Mouse (Mus musculus) embryonic facial prominence, embryonic 14.5 days (tissue): Measurements from ENCODE around the gene Skida1. TPM values are rescaled to one million over a fixed set of nuclear protein-coding genes. Genes with fewer than 3 reads are reported as not detected.
"Not testable (repeated sequence)": the region's sequence is repeated elsewhere in the genome, so short reads cannot be mapped to it uniquely, and the experiment has no call there.

Source experiments
- ATAC-seq: fragments of 200-750 bp; cut with Nextera tagmentation; 2 replicates; pipeline ENCODE4 v1.8.0; 2017; ENCODE audit warnings: low read depth, moderate number of reproducible peaks, moderate TSS enrichment
- DNase-seq: peaks from one replicate; pipeline ENCODE4 v3.0.0-alpha.2; 2015; ENCODE audit warnings: low spot score
- H3K27ac ChIP-seq: fragments of 300-500 bp; sonication (generic); replicated peaks from 2 replicates; pipeline ENCODE4 v1.5.1; 2014; ENCODE audit warnings: low read depth, mild to moderate bottlenecking, low read length, moderate library complexity
- H3K27me3 ChIP-seq: fragments of 300-500 bp; sonication (generic); replicated peaks from 2 replicates; pipeline ENCODE4 v1.6.1; 2014; ENCODE audit warnings: low read length; ENCODE audit not compliant: control insufficient read depth, insufficient read depth
- H3K36me3 ChIP-seq: fragments of 300-500 bp; sonication (generic); 2 replicates; pipeline ENCODE4 v1.6.1; 2014; ENCODE audit warnings: low read length, mixed read lengths; ENCODE audit not compliant: control insufficient read depth, insufficient read depth
- H3K4me1 ChIP-seq: fragments of 300-500 bp; sonication (generic); 2 replicates; pipeline ENCODE4 v1.6.1; 2014; ENCODE audit warnings: antibody characterized with exemption, low read length; ENCODE audit not compliant: control insufficient read depth, insufficient read depth
- H3K4me2 ChIP-seq: fragments of 300-500 bp; sonication (generic); 2 replicates; pipeline ENCODE4 v1.6.1; 2014; ENCODE audit warnings: low read depth, mild to moderate bottlenecking, low read length, moderate library complexity, mixed read lengths
- H3K4me3 ChIP-seq: fragments of 300-500 bp; sonication (generic); 2 replicates; pipeline ENCODE4 v1.5.1; 2014; ENCODE audit warnings: low read depth, mild to moderate bottlenecking, low read length
- H3K9ac ChIP-seq: fragments of 300-500 bp; sonication (generic); 2 replicates; pipeline ENCODE4 v1.6.1; 2014; ENCODE audit warnings: low read depth, mild to moderate bottlenecking, low read length, moderate library complexity, mixed read lengths
- H3K9me3 ChIP-seq: fragments of 300-500 bp; sonication (generic); 2 replicates; pipeline ENCODE4 v1.6.1; 2016; ENCODE audit warnings: low read length; ENCODE audit not compliant: control insufficient read depth
- WGBS: fragments of 180-500 bp; shearing (Covaris S2); extraction: QIAGEN DNeasy Blood & Tissue Kit; methylation state at CpG from one replicate; pipeline ENCODE4 v1.1.7; 2014; 5-methylcytosine and 5-hydroxymethylcytosine counted together
- polyA plus RNA-seq: library from polyadenylated mRNA; unstranded; fragments of >200 nt; fragmentation: Nextera tagmentation; extraction: Ambion mirVana; gene quantifications from 2 replicates; pipeline ENCODE4 v1.2.1, GENCODE M21; 2014

Gene Skida1
- 4.0 and 5.8 TPM in 2 replicates for polyA plus RNA-seq

GRCm38 (mm10) chr2:18048453-18049075 lies at the start of gene Skida1:
Gene Skida1 (minus strand): TSS chr2:18049051.
- Histone ChIP-seq H3K4me2 (peak within 1 kb of the TSS; percentile 89), H3K9ac (peak within 1 kb of the TSS; percentile 100), H3K4me1 (peaks cover 28% of the 10 kb centered on the region), H3K9me3 (no peaks in the 10 kb centered on the region), H3K36me3 (no peaks in the 10 kb centered on the region), H3K4me3 (peak within 1 kb of the TSS; percentile 91), H3K27me3 (no peaks in the 10 kb centered on the region), H3K27ac (peak within 1 kb of the TSS; percentile 99)
- DNase-seq (peak; percentile 86), ATAC-seq (peak; percentile 27)
- under 1% methylated on average over 17 of the region's 17 CpGs for WGBS

- no peak overlapping the region for H3K4me2 ChIP-seq
- no peak overlapping the region for H3K9ac ChIP-seq
- H3K36me3 ChIP-seq: peaks cover 54% of the 10 kb centered on the region
- DNase-seq (no peak), ATAC-seq (no peak)
- H3K4me1 ChIP-seq: no peaks in the 10 kb centered on the region
- H3K27ac ChIP-seq: no peak overlapping the region
- no peaks in the 10 kb centered on the region for H3K27me3 ChIP-seq
- H3K9me3 ChIP-seq: no peaks in the 10 kb centered on the region
- H3K4me3 ChIP-seq: no peak overlapping the region
- WGBS: 50% methylated on average over 2 of the region's 2 CpGs
These were observed 47.0 kb upstream of the Skida1 start for GRCm38 (mm10) chr2:18095804-18096203.

- DNase-seq (no peak), ATAC-seq (no peak)
- no peaks in the 10 kb centered on the region for H3K9me3 ChIP-seq
- no peaks in the 10 kb centered on the region for H3K27me3 ChIP-seq
- peaks cover 54% of the 10 kb centered on the region for H3K36me3 ChIP-seq
- no peak overlapping the region for H3K4me2 ChIP-seq
- H3K9ac ChIP-seq: no peak overlapping the region
- H3K4me3 ChIP-seq: no peak overlapping the region
- no peak overlapping the region for H3K27ac ChIP-seq
- no peaks in the 10 kb centered on the region for H3K4me1 ChIP-seq
These were observed 45.5 kb upstream of the Skida1 start for GRCm38 (mm10) chr2:18094319-18094718.

- ATAC-seq (no peak), DNase-seq (no peak)
- WGBS: 85% methylated on average over 1 of the region's 1 CpGs
- Histone ChIP-seq H3K4me1 (no peaks in the 10 kb centered on the region), H3K9ac (no peak overlapping the region), H3K27me3 (no peaks in the 10 kb centered on the region), H3K27ac (no peak overlapping the region), H3K4me2 (no peak overlapping the region), H3K4me3 (no peak overlapping the region), H3K9me3 (no peaks in the 10 kb centered on the region), H3K36me3 (peaks cover 52% of the 10 kb centered on the region)
These were observed 45.0 kb upstream of the Skida1 start for GRCm38 (mm10) chr2:18093858-18094257.

GRCm38 (mm10) chr2:18087695-18088094 lies 38.8 kb upstream of the Skida1 start:
- H3K9ac ChIP-seq, H3K27ac ChIP-seq, H3K4me1 ChIP-seq, ATAC-seq, H3K27me3 ChIP-seq, DNase-seq, H3K9me3 ChIP-seq, H3K4me3 ChIP-seq, H3K4me2 ChIP-seq: not testable (repeated sequence)
- peaks cover 81% of the 10 kb centered on the region for H3K36me3 ChIP-seq
- 89% methylated on average over 3 of the region's 3 CpGs for WGBS

- Histone ChIP-seq H3K4me2 (no peak overlapping the region), H3K27me3 (no peaks in the 10 kb centered on the region), H3K27ac (no peak overlapping the region), H3K4me3 (no peak overlapping the region), H3K9me3 (no peaks in the 10 kb centered on the region), H3K36me3 (peaks cover 81% of the 10 kb centered on the region), H3K4me1 (no peaks in the 10 kb centered on the region), H3K9ac (no peak overlapping the region)
- WGBS: 95% methylated on average over 2 of the region's 2 CpGs
- DNase-seq: no peak
- no peak for ATAC-seq
These were observed 31.5 kb upstream of the Skida1 start for GRCm38 (mm10) chr2:18080182-18080860.

GRCm38 (mm10) chr2:18071947-18072346 lies 23.1 kb upstream of the Skida1 start:
- Histone ChIP-seq H3K36me3 (peaks cover 51% of the 10 kb centered on the region), H3K4me3 (no peak overlapping the region), H3K4me2 (no peak overlapping the region), H3K4me1 (no peaks in the 10 kb centered on the region), H3K27me3 (no peaks in the 10 kb centered on the region), H3K9ac (no peak overlapping the region), H3K27ac (no peak overlapping the region), H3K9me3 (no peaks in the 10 kb centered on the region)
- WGBS: 93% methylated on average over 2 of the region's 2 CpGs
- no peak for ATAC-seq
- no peak for DNase-seq

- no peaks in the 10 kb centered on the region for H3K27me3 ChIP-seq
- 0 out of 2 replicates have a peak, but pooled peaks cover 6% of the 10 kb centered on the region for H3K4me1 ChIP-seq
- WGBS: 88% methylated on average over 4 of the region's 4 CpGs
- no peaks in the 10 kb centered on the region for H3K9me3 ChIP-seq
- DNase-seq: no peak
- H3K27ac ChIP-seq: no peak overlapping the region
- ATAC-seq: no peak
- no peak overlapping the region for H3K9ac ChIP-seq
- no peak overlapping the region for H3K4me3 ChIP-seq
- H3K36me3 ChIP-seq: peaks cover 27% of the 10 kb centered on the region
- no peak overlapping the region for H3K4me2 ChIP-seq
These were observed 19.4 kb upstream of the Skida1 start for GRCm38 (mm10) chr2:18068071-18068796.
